Mouse (Mus musculus): ENCODE data around the gene Casq2. TPM values are rescaled to one million over a fixed set of nuclear protein-coding genes. Genes with fewer than 3 reads are reported as not detected.

Gene Casq2
- total and polyA plus RNA-seq, 3 experiments, result 0.11 TPM; not detected in 2

GRCm38 (mm10) chr3:102181191-102181590, 95.0 kb downstream of the Casq2 start:
- H3K36me3 ChIP-seq (replicated peaks), result no peaks in the 10 kb centered on the region
- ATAC-seq (ENCODE audit: extremely low read depth, insufficient number of reproducible peaks, low FRiP score, poor library complexity, severe bottlenecking) (no peak), DNase-seq (ENCODE audit: low spot score) (no peak)
- H3K4me3 ChIP-seq (ENCODE audit: low read depth, low read length), result no peak overlapping the region
- peaks cover 19% of the 10 kb centered on the region for H3K27me3 ChIP-seq (ENCODE audit: insufficient read depth, low read length)
- no peak for TF ChIP-seq CTCF (IDR thresholded peaks at IDR 0.05; ENCODE audit: low read depth, low read length)
- TF ChIP-seq GATA2 (IDR thresholded peaks at IDR 0.05; ENCODE audit: borderline replicate concordance, low read depth, low read length), result no peak
- no peak for TF ChIP-seq POLR2AphosphoS5 (IDR thresholded peaks at IDR 0.05; ENCODE audit: insufficient replicate concordance, low read depth, low read length)
- TF ChIP-seq TAL1 (conservative IDR thresholded peaks at IDR 0.05; ENCODE audit: low read depth, low read length), result no peak
- no peak for TF ChIP-seq GATA1 (IDR thresholded peaks at IDR 0.05; ENCODE audit: borderline replicate concordance, low read length)
- H3K4me1 ChIP-seq (ENCODE audit: insufficient read depth, low read depth, low read length), result peaks cover 7% of the 10 kb centered on the region; the same call in 1 of the 2 replicates
- peaks cover 7% of the 10 kb centered on the region; the same call in 1 of the 2 replicates for H3K9me3 ChIP-seq (replicated peaks)

GRCm38 (mm10) chr3:102182601-102183000, 96.4 kb downstream of the Casq2 start:
- ATAC-seq (ENCODE audit: extremely low read depth, insufficient number of reproducible peaks, low FRiP score, poor library complexity, severe bottlenecking) (no peak), DNase-seq (ENCODE audit: low spot score) (no peak)
- no peaks in the 10 kb centered on the region for H3K36me3 ChIP-seq (replicated peaks)
- peaks cover 7% of the 10 kb centered on the region; the same call in 1 of the 2 replicates for H3K4me1 ChIP-seq (ENCODE audit: insufficient read depth, low read depth, low read length)
- TF ChIP-seq TAL1 (conservative IDR thresholded peaks at IDR 0.05; ENCODE audit: low read depth, low read length) (no peak), POLR2AphosphoS5 (IDR thresholded peaks at IDR 0.05; ENCODE audit: insufficient replicate concordance, low read depth, low read length) (no peak), CTCF (IDR thresholded peaks at IDR 0.05; ENCODE audit: low read depth, low read length) (no peak), GATA1 (IDR thresholded peaks at IDR 0.05; ENCODE audit: borderline replicate concordance, low read length) (no peak), GATA2 (IDR thresholded peaks at IDR 0.05; ENCODE audit: borderline replicate concordance, low read depth, low read length) (no peak)
- H3K9me3 ChIP-seq (replicated peaks), result peaks cover 7% of the 10 kb centered on the region; the same call in 1 of the 2 replicates
- peaks cover 19% of the 10 kb centered on the region for H3K27me3 ChIP-seq (ENCODE audit: insufficient read depth, low read length)
- no peak overlapping the region for H3K4me3 ChIP-seq (ENCODE audit: low read depth, low read length)

GRCm38 (mm10) chr3:102184721-102185120, 98.5 kb downstream of the Casq2 start:
- H3K4me3 ChIP-seq (ENCODE audit: low read depth, low read length), result no peak overlapping the region
- TF ChIP-seq CTCF (IDR thresholded peaks at IDR 0.05; ENCODE audit: low read depth, low read length) (no peak), POLR2AphosphoS5 (IDR thresholded peaks at IDR 0.05; ENCODE audit: insufficient replicate concordance, low read depth, low read length) (no peak), GATA2 (IDR thresholded peaks at IDR 0.05; ENCODE audit: borderline replicate concordance, low read depth, low read length) (no peak), GATA1 (IDR thresholded peaks at IDR 0.05; ENCODE audit: borderline replicate concordance, low read length) (no peak), TAL1 (conservative IDR thresholded peaks at IDR 0.05; ENCODE audit: low read depth, low read length) (no peak)
- H3K4me1 ChIP-seq (ENCODE audit: insufficient read depth, low read depth, low read length), result peaks cover 2% of the 10 kb centered on the region; the same call in 1 of the 2 replicates
- no peaks in the 10 kb centered on the region for H3K36me3 ChIP-seq (replicated peaks)
- ATAC-seq (ENCODE audit: extremely low read depth, insufficient number of reproducible peaks, low FRiP score, poor library complexity, severe bottlenecking) (no peak), DNase-seq (ENCODE audit: low spot score) (no peak)
- H3K9me3 ChIP-seq (replicated peaks), result peaks cover 7% of the 10 kb centered on the region; the same call in 1 of the 2 replicates
- H3K27me3 ChIP-seq (ENCODE audit: insufficient read depth, low read length), result peaks cover 18% of the 10 kb centered on the region

GRCm38 (mm10) chr3:102187401-102187800, 101.2 kb downstream of the Casq2 start:
- no peak for ATAC-seq (ENCODE audit: extremely low read depth, insufficient number of reproducible peaks, low FRiP score, poor library complexity, severe bottlenecking)
- peaks cover 2% of the 10 kb centered on the region; the same call in 1 of the 2 replicates for H3K4me1 ChIP-seq (ENCODE audit: insufficient read depth, low read depth, low read length)
- H3K9me3 ChIP-seq (replicated peaks), result no peaks in the 10 kb centered on the region
- no peak for DNase-seq (ENCODE audit: low spot score)
- TF ChIP-seq GATA2 (IDR thresholded peaks at IDR 0.05; ENCODE audit: borderline replicate concordance, low read depth, low read length) (no peak), GATA1 (IDR thresholded peaks at IDR 0.05; ENCODE audit: borderline replicate concordance, low read length) (no peak), CTCF (IDR thresholded peaks at IDR 0.05; ENCODE audit: low read depth, low read length) (no peak), TAL1 (conservative IDR thresholded peaks at IDR 0.05; ENCODE audit: low read depth, low read length) (no peak)
- no peak overlapping the region for H3K4me3 ChIP-seq (ENCODE audit: low read depth, low read length)
- H3K36me3 ChIP-seq (replicated peaks), result no peaks in the 10 kb centered on the region
- peaks cover 19% of the 10 kb centered on the region for H3K27me3 ChIP-seq (ENCODE audit: insufficient read depth, low read length)

GRCm38 (mm10) chr3:102188972-102189371, 102.8 kb downstream of the Casq2 start:
- Histone ChIP-seq H3K36me3 (replicated peaks) (no peaks in the 10 kb centered on the region), H3K9me3 (replicated peaks) (no peaks in the 10 kb centered on the region), H3K4me1 (ENCODE audit: insufficient read depth, low read depth, low read length) (peaks cover 2% of the 10 kb centered on the region; the same call in 1 of the 2 replicates), H3K27me3 (ENCODE audit: insufficient read depth, low read length) (peaks cover 27% of the 10 kb centered on the region), H3K4me3 (ENCODE audit: low read depth, low read length) (no peak overlapping the region)
- TF ChIP-seq GATA2 (IDR thresholded peaks at IDR 0.05; ENCODE audit: borderline replicate concordance, low read depth, low read length), result no peak
- no peak for TF ChIP-seq POLR2AphosphoS5 (IDR thresholded peaks at IDR 0.05; ENCODE audit: insufficient replicate concordance, low read depth, low read length)
- no peak for TF ChIP-seq GATA1 (IDR thresholded peaks at IDR 0.05; ENCODE audit: borderline replicate concordance, low read length)
- TF ChIP-seq CTCF (IDR thresholded peaks at IDR 0.05; ENCODE audit: low read depth, low read length), result no peak
- TF ChIP-seq TAL1 (conservative IDR thresholded peaks at IDR 0.05; ENCODE audit: low read depth, low read length), result no peak
- DNase-seq (ENCODE audit: low spot score), result no peak
- ATAC-seq (ENCODE audit: extremely low read depth, insufficient number of reproducible peaks, low FRiP score, poor library complexity, severe bottlenecking), result no peak

GRCm38 (mm10) chr3:102190015-102190414, 103.8 kb downstream of the Casq2 start:
- Histone ChIP-seq H3K4me3 (ENCODE audit: low read depth, low read length) (no peak overlapping the region), H3K27me3 (ENCODE audit: insufficient read depth, low read length) (peaks cover 33% of the 10 kb centered on the region), H3K36me3 (replicated peaks) (no peaks in the 10 kb centered on the region), H3K9me3 (replicated peaks) (no peaks in the 10 kb centered on the region), H3K4me1 (ENCODE audit: insufficient read depth, low read depth, low read length) (no peaks in the 10 kb centered on the region)
- ATAC-seq (ENCODE audit: extremely low read depth, insufficient number of reproducible peaks, low FRiP score, poor library complexity, severe bottlenecking), result no peak
- TF ChIP-seq GATA2 (IDR thresholded peaks at IDR 0.05; ENCODE audit: borderline replicate concordance, low read depth, low read length) (no peak), GATA1 (IDR thresholded peaks at IDR 0.05; ENCODE audit: borderline replicate concordance, low read length) (no peak), TAL1 (conservative IDR thresholded peaks at IDR 0.05; ENCODE audit: low read depth, low read length) (no peak), CTCF (IDR thresholded peaks at IDR 0.05; ENCODE audit: low read depth, low read length) (no peak), POLR2AphosphoS5 (IDR thresholded peaks at IDR 0.05; ENCODE audit: insufficient replicate concordance, low read depth, low read length) (no peak)
- no peak for DNase-seq (ENCODE audit: low spot score)
